Mouse (Mus musculus) naive thymus-derived CD4-positive, alpha-beta T cell, adult 2 months (primary cell): ENCODE measurements around the gene Rbfox3.

Experiments
- DNase-seq: peaks from one replicate; pipeline ENCODE4 v3.0.0-alpha.2; 2011; ENCODE audit warnings: low read depth

Rbfox3 gene

DNA sequence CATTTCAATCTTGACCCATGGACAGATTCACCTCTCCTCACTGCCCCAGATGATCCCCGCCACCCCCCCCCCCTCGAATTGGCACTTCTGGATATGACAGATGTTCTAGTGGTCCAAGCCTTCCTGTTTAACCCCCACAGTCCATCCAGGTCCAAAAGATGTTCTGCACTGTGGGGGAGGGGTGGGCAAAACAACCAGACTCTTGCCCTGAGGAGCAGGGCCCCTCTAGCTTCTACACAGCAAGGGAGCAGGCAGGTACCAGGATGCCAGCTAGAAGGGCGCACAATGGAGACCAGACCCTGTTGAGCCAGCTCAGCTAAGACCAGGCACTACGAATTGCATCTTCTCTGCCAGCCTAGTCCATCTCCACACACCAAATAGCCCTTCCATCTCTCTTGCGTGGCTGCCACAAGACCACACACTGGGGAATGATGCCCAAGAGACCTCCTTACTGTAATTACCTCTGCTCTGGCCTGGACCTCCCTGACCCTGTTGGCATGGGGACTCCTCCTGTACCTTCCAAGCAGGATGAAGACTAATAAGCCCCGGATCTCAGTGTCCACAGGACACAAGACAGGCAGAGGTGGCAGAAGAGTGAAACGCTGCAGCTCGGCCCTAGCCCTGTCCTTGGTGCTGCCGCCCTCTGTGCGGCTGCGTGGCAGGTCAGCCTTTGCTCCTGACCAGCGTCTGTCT, 5.1 kb downstream of the Rbfox3 start:
- DNase-seq = no peak

DNA sequence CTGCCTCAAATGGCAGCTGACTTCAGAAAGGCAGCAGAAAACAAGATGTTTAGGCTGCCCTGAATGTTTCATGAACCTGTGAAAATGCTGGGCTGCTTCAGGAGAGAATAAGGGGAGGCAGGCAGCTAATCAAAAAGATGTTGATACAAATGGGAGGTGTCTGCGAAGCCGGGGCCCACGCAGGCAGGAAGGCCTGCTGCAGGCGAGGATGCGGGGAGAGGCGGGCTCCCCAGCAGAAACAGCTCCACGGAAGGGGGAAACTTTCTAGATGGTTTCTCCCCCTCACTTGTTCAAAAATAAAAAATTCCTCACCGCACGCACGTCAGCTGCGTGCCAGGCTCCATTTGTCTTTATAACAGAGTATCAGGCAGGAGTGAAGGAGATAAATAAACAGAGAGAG, 5.7 kb downstream of the Rbfox3 start:
- DNase-seq = no peak

- DNase-seq = no peak
Measured at GRCm38 (mm10) chr11:118904253-118904652, 7.1 kb downstream of the Rbfox3 start.

GRCm38 (mm10) chr11:118899771-118900545, 11.4 kb downstream of the Rbfox3 start:
- no peak for DNase-seq

DNA sequence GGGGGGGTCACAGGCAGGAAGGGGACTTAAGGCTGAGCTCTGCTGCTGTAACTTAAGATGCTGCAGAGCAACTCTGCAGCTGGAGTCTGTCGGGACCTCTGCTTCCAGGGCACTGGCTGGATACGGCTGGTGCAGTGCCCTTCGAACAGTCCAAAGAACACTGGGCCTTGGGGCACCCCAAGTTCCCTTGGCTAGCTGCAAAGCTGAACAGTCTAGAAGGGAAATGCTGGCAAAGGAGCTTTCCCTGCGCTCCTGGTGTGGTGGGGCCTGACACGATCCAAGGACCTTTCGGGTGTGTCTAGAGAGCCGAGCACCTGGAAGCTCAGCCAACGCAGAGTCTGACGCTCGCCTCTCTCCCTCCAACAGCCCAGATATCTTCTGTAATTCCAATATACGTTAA, 12.8 kb downstream of the Rbfox3 start:
- no peak for DNase-seq

- DNase-seq = no peak
Measured at GRCm38 (mm10) chr11:118898156-118898555, 13.2 kb downstream of the Rbfox3 start.

DNA sequence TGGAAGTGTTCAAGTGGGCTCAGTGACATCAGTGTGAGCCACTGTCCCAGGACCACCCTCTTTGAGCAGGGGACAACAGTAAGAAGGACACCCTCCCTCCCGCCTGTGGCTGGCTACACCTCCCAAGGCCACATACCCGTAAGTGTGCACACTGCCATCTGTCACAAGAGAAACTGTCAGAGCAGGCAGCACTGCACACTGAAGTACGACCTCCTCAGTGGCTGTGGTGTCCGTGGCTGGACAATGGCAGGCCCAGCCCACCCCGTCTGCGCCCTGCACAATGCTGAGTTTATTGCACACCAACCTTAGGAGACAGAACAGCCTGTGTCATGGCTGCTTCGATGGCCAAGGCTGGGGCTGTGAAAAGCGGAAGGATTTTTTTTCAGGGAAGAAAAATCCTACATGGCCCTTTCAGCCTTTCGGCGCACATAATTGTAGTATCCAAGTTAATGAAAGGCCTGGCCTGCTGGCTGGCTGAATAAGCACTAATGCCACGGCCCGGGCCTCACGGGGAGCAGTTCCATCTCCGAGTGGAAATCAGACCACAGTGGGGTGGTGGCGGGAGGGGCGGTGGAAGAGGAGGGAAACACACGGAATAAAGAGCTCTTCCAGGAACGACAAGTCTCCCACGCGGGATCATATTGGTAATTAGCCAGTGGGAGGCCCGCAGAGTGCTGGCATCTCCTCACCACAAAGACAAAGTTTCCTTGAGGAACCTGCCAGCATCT, 14.1 kb downstream of the Rbfox3 start:
- DNase-seq = no peak

GRCm38 (mm10) chr11:118896032-118896675, 15.2 kb downstream of the Rbfox3 start:
- no peak for DNase-seq

- DNase-seq = no peak
Measured at GRCm38 (mm10) chr11:118894835-118895234, 16.6 kb downstream of the Rbfox3 start.

GRCm38 (mm10) chr11:118894196-118894595, 17.2 kb downstream of the Rbfox3 start:
- DNase-seq = no peak

- DNase-seq = no peak
Measured at GRCm38 (mm10) chr11:118892876-118893275, 18.5 kb downstream of the Rbfox3 start.

DNA sequence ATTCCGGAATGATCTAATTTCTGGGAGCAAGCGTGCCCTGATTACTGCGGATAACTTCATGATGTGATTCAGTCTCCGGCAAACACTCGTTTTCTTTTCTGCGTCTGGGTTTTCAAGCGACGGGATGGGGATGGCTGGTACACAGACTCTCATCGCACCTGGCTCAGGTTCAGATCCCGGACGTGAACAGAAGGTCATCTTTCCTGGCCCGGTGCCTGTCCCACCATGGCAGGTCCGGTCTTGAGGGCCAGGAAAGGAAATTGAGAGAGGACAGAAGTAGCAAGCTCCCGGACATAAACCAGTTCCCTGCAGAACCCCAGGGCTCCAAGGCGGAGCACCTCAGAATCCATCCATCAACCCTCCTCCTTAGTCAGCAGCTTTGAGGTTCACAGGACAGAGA, 19.9 kb downstream of the Rbfox3 start:
- DNase-seq = no peak

GRCm38 (mm10) chr11:118890992-118891398, 20.4 kb downstream of the Rbfox3 start:
- DNase-seq = no peak

DNA sequence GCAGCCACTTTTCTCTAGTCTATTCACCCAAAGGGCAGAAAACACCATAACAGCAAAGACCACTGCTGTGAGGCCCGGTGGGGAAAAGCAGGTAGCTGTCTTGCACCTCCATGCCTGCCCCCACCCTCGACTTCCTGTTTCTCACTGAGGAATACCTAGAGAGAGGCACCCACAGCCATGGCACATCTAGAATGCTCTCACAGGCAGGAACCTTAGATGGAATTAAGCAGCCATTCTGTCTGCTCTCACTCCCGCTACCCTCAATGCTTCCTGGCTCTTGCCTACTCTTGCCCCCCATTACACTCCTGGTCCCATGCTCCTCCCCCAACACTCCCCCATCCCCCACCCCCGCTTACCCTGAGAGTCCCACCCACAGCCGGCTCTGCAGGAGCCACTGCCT, 20.9 kb downstream of the Rbfox3 start:
- no peak for DNase-seq

- DNase-seq = no peak
Measured at GRCm38 (mm10) chr11:118889500-118889899, 21.9 kb downstream of the Rbfox3 start.

DNA sequence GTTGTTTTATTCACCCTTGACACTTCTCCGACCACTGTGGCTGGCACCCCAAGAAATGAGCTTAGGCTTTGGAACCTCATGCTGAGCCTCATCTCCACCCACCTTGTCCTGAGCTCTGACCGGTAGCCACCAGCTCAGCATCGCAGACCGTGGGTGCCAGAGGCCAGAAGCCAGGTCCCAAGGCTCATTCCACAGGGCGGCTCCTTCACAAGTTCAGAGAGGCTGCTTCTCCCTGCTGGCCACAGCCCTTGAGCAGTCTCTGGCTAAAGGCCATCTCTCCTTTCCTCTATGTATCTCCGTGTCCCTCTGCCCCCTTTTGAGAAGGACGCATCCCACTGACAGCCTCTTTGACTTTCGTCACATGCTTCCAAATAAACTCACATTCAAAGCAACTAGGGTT, 23.0 kb downstream of the Rbfox3 start:
- no peak for DNase-seq

- no peak for DNase-seq
Measured at GRCm38 (mm10) chr11:118887206-118887605, 24.2 kb downstream of the Rbfox3 start.

DNA sequence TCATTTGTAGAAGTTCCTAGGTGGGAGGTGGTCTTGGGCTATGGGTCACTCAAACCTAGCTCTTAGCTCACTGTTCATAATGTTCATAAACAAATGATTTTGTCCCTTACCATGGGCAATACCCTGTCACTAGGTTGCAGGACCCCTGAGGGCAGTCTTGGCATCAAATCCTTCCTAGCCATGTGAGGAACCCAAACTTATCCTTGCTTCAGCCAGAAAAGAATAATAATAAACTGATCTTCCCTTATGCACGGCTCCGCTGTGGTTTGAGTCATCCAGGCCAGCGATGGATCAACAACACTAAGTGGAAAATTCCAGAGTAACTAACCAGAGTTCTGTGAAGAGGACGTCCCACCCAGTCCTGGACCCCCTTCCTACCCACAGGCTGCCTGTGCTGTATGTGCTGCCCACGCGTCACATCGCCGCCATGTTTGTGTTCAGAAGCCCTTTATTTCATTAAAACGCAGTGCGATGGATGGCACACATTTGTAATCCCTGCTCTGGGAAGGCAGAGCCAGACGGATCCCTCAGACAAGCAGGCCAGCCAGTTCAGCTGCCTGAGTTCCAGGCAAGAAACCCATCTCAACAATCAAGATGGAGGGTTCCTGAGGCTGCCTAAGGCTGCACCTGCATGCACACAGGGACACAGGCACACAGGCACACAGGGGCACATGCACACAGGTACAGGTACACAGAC, 25.0 kb downstream of the Rbfox3 start:
- no peak for DNase-seq

- no peak for DNase-seq
Measured at GRCm38 (mm10) chr11:118885604-118886003, 25.8 kb downstream of the Rbfox3 start.

DNA sequence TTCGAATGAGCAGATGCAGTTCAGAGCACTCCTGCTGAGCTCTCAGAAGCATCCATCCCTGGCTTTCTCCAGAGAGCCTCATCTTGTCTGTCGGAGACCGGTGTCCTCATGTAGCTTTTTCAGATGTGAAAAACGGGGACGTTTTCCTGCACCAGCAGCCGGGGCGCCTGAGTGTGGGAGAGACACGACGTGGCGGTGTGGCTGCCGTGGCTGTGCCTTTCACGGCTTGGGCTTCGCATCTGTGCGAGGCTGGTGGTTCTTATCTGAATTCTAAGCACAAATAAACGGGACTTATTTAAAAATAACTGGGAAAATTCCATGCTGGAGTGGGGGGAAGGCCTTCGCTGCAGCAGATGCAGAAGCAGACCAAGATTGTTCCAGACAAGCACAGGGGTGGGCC, 26.3 kb downstream of the Rbfox3 start:
- no peak for DNase-seq

- no peak for DNase-seq
Measured at GRCm38 (mm10) chr11:118883143-118883542, 28.3 kb downstream of the Rbfox3 start.
